In genomic region chr12:10231683-10232082, GRCm38 (mm10) we compare ENCODE assay signal across 17 mouse cellular contexts.
DNase-seq lines count a peak whose midpoint lies in the region; ATAC-seq and TF ChIP-seq lines count a peak whose summit lies in the region.
"Had no signal": no experiment of that assay in that cellular context is flagged by ENCODE, and none has a peak within 500 bp of the region (broad histone marks: within the 10 kb centered on the region; RNA-seq: fewer than 3 reads in every experiment).

No protein-coding gene starts in this region.

- no peaks in the 10 kb centered on the region for H3K36me3 ChIP-seq in limb, embryonic 11.5 days (ENCODE audit: control insufficient read depth, insufficient read depth, low read length)
- H3K36me3 ChIP-seq: embryonic facial prominence, embryonic 12.5 days; midbrain, embryonic 10.5 days had no signal

- no peaks in the 10 kb centered on the region for H3K27me3 ChIP-seq in limb, embryonic 11.5 days (ENCODE audit: control insufficient read depth, insufficient read depth, low read length)
- H3K27me3 ChIP-seq: embryonic facial prominence, embryonic 12.5 days had no signal

- H3K9me3 ChIP-seq in limb, embryonic 11.5 days (ENCODE audit: control insufficient read depth, low read length): no peaks in the 10 kb centered on the region
- H3K9me3 ChIP-seq: embryonic facial prominence, embryonic 12.5 days; midbrain, embryonic 10.5 days had no signal

- TF ChIP-seq CTCF in gastrocnemius, adult 2 months (IDR thresholded peaks at IDR 0.05): no peak

- no peak overlapping the region for H3K4me3 ChIP-seq in gastrocnemius, adult 2 months
- H3K4me3 ChIP-seq in limb, embryonic 11.5 days (ENCODE audit: low read depth, low read length): no peak overlapping the region
- H3K4me3 ChIP-seq: embryonic facial prominence, embryonic 12.5 days; midbrain, embryonic 10.5 days had no signal

- ATAC-seq in limb, embryonic 11.5 days (ENCODE audit: insufficient number of reproducible peaks, low FRiP score, low TSS enrichment, low read depth): peak; percentile 77; the same call in 1 of the 2 replicates
- ATAC-seq in monocyte, adult 5-6 weeks (replicated peaks; ENCODE audit: insufficient number of reproducible peaks, low FRiP score, low TSS enrichment, poor library complexity, severe bottlenecking): no peak
- ATAC-seq: hindbrain, postnatal 0 days had no signal

- peaks cover 6% of the 10 kb centered on the region; the same call in 1 of the 2 replicates for H3K4me1 ChIP-seq in limb, embryonic 11.5 days (ENCODE audit: control insufficient read depth, insufficient read depth, low read length)
- H3K4me1 ChIP-seq: midbrain, embryonic 10.5 days had no signal

- no peak overlapping the region for H3K9ac ChIP-seq in limb, embryonic 11.5 days (ENCODE audit: low read length)
- H3K9ac ChIP-seq: embryonic facial prominence, embryonic 12.5 days; liver, embryonic 14.5 days had no signal

- no peak overlapping the region for H3K4me2 ChIP-seq in limb, embryonic 11.5 days (ENCODE audit: low read depth, severe bottlenecking)
- H3K4me2 ChIP-seq: embryonic facial prominence, embryonic 12.5 days had no signal

- WGBS in limb, embryonic 11.5 days: 17% methylated on average over 4 of the region's 4 CpGs

- no peak for DNase-seq in gastrocnemius, adult 2 months
- no peak for DNase-seq in gastrocnemius, postnatal 4 days (ENCODE audit: low spot score in 2 of 2)
- DNase-seq in 3T3-L1 (ENCODE audit: low read depth, low spot score): peak; percentile 9
- DNase-seq in limb, embryonic 11.5 days (ENCODE audit: low spot score): peak; percentile 75
- DNase-seq in lung, postnatal 14 days: peak; percentile 69
- no peak for DNase-seq in layer of hippocampus, postnatal 25 days (ENCODE audit: extremely low spot score in 1 of 2, low spot score in 1 of 2)
- DNase-seq in spleen, postnatal 10 days (ENCODE audit: low spot score in 2 of 2): no peak
- DNase-seq: adrenal gland, adult 2 months; cerebellum, adult 9-10 months; heart, postnatal 36 days; right cerebral cortex, postnatal 14 days; thymus, adult 2 months had no signal

- peak overlapping the region; percentile 24; the same call in 1 of the 2 replicates for H3K27ac ChIP-seq in gastrocnemius, adult 2 months
- H3K27ac ChIP-seq in limb, embryonic 11.5 days (replicated peaks; ENCODE audit: low read depth, low read length): peak overlapping the region; percentile 23; the same call in 1 of the 2 replicates
- H3K27ac ChIP-seq: embryonic facial prominence, embryonic 12.5 days; hindbrain, postnatal 0 days; liver, embryonic 14.5 days; midbrain, embryonic 10.5 days had no signal

- intact Hi-C loops in gastrocnemius, adult 2 months (cut with DNase I): no loop called here

Comparison
In these comparisons a context has a peak if more than half of its experiments do, and no peak if none do; other contexts are left out.
1. DNase-seq: peak in 3T3-L1 (single experiment), limb, embryonic 11.5 days (single experiment) and lung, postnatal 14 days (single experiment); none in gastrocnemius, adult 2 months (single experiment), gastrocnemius, postnatal 4 days (0 of 2), layer of hippocampus, postnatal 25 days (0 of 2) and spleen, postnatal 10 days (0 of 2).